1 mouse cellular context compared by ENCODE assay signal in the genomic region with DNA sequence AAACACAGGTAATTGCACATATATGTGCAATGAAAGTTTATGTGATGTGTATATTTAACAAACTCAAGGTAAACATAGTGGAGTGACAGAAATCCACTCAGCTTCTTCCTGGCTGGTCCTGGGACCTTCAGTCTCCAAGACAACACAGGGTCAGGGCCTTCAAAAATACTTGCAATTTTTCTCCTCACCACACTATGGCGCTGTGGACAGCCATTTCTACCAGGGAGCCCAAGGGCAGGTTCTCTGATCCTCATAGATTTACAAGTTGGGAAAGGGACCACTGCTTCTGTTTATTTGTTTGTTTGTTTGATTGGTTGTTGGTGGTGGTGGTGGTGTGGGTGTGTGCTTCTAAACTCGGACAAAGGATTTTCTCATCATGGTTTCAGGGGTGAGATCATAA.
TF ChIP-seq lines count a peak whose summit lies in the region.

No protein-coding gene starts in this region.

TF ChIP-seq in CH12.LX, 34 proteins besides CTCF, POLR2A, EP300 and RAD21:
- TF ChIP-seq BHLHE40 (IDR thresholded peaks at IDR 0.05; ENCODE audit: low read depth, low read length) (no peak), RCOR1 (conservative IDR thresholded peaks at IDR 0.05; ENCODE audit: low read depth, low read length) (no peak), MXI1 (IDR thresholded peaks at IDR 0.05; ENCODE audit: low read depth, low read length) (no peak), SMC3 (IDR thresholded peaks at IDR 0.05; ENCODE audit: low read depth, low read length) (peak; percentile 50)
